Mouse (Mus musculus) small intestine, adult 2 months (tissue): ENCODE measurements around the gene Runx3. TPM values are rescaled to one million over a fixed set of nuclear protein-coding genes. Genes with fewer than 3 reads are reported as not detected.

Experiments
- H3K27ac ChIP-seq: fragments of 200-500 bp; 2 replicates; pipeline ENCODE4 v1.5.1; 2012; ENCODE audit warnings: low read depth, low read length, control low read depth, inconsistent platforms; ENCODE audit not compliant: insufficient read depth
- H3K27me3 ChIP-seq: fragments of 200-500 bp; 2 replicates; pipeline ENCODE4 v1.6.1; 2012; ENCODE audit warnings: mild to moderate bottlenecking, moderate library complexity, low read length, inconsistent platforms; ENCODE audit not compliant: control insufficient read depth, insufficient read depth
- H3K36me3 ChIP-seq: fragments of 200-500 bp; 2 replicates; pipeline ENCODE4 v1.6.1; 2012; ENCODE audit warnings: mild to moderate bottlenecking, low read length, control low read depth, inconsistent platforms; ENCODE audit not compliant: control insufficient read depth, insufficient read depth
- H3K4me1 ChIP-seq: fragments of 200-500 bp; 2 replicates; pipeline ENCODE4 v1.6.1; 2012; ENCODE audit warnings: low read length, inconsistent platforms, mixed read lengths; ENCODE audit not compliant: control insufficient read depth, insufficient read depth, insufficient read length
- H3K4me3 ChIP-seq: fragments of 200-500 bp; 2 replicates; pipeline ENCODE4 v1.5.1; 2012; ENCODE audit warnings: low read depth, mild to moderate bottlenecking, control low read depth, inconsistent platforms, low read length, moderate library complexity
- CTCF ChIP-seq: fragments of 200-500 bp; IDR thresholded peaks from 2 replicates; pipeline ENCODE4 v1.5.1; 2012; ENCODE audit warnings: low read depth, mild to moderate bottlenecking, control low read depth, inconsistent platforms, low read length, moderate library complexity, mixed read lengths; ENCODE audit not compliant: insufficient replicate concordance, insufficient read length; ENCODE audit errors: extremely low read depth
- POLR2A ChIP-seq: fragments of 200-500 bp; IDR thresholded peaks from 2 replicates; pipeline ENCODE4 v1.6.1; 2012; ENCODE audit warnings: low read depth, mild to moderate bottlenecking, control low read depth, inconsistent platforms, low read length, moderate library complexity
- WGBS: fragments of 180-500 bp; shearing (Covaris S2); methylation state at CpG from one replicate; pipeline ENCODE4 v1.1.7; 2018; 5-methylcytosine and 5-hydroxymethylcytosine counted together
- polyA plus RNA-seq: library from polyadenylated mRNA; depleted of rRNA; stranded (reverse); fragments of >200 nt; gene quantifications from 2 replicates; pipeline ENCODE4 v1.2.3, GENCODE M21; 2012

The Runx3 gene
- polyA plus RNA-seq, 1 experiment = 23.7 TPM

DNA sequence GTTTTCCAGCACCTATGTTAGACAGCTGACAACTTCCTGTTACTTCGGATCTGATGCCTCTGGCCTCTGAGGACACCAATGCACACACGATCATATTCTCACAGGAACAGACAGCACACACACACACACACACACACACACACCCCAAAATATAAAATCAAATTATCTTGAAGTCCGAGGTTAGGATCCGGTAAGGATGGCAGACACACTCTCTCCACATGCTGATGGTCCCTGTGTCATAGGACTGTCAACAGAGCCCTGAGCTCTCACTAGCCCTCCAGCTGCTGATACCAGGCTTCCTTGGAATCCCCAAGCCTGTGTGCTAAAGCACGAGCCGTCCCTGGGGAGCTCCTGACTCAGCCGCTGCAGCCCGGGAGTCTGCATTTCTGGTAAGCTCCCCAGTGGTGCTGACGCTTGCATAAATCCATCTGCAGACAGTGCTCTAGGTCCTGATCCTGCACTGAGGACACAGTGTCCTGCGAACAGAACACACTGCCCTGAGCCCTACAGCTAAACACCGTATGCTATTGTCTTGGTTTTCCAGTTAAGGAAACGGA lies 69.1 kb downstream of the Runx3 start:
- no peaks in the 10 kb centered on the region for H3K4me1 ChIP-seq
- no peak for TF ChIP-seq CTCF
- no peak for TF ChIP-seq POLR2A

DNA sequence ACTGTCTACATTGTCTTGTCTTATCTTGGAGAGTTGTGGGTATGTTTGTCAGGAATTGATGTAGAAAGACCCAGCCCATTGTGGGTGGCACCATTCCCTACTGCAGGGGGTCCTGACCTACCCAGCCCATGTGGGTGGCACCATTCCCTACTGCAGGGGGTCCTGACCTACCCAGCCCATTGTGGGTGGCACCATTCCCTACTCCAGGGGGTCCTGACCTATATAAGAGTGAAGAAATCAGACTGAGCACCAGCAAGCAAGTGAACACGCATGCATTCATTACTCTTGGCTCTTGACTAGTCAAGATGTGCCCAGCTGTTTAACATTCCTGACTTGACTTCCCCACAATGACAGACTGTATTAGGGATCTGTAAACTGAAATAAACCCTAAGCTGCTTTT lies 69.9 kb downstream of the Runx3 start:
- WGBS = 89% methylated on average over 1 of the region's 1 CpGs
- TF ChIP-seq POLR2A (no peak), CTCF (no peak)
- H3K4me1 ChIP-seq = no peaks in the 10 kb centered on the region
- 0 out of 2 replicates have a peak, but pooled peaks cover 4% of the 10 kb centered on the region for H3K27me3 ChIP-seq
- no peak overlapping the region for H3K27ac ChIP-seq
- H3K4me3 ChIP-seq = no peak overlapping the region
- H3K36me3 ChIP-seq = no peaks in the 10 kb centered on the region

More for the DNA sequence above, 69.1 kb downstream of the Runx3 start:
- H3K27ac ChIP-seq = no peak overlapping the region
- 0 out of 2 replicates have a peak, but pooled peaks cover 2% of the 10 kb centered on the region for H3K27me3 ChIP-seq
- H3K36me3 ChIP-seq = no peaks in the 10 kb centered on the region
- no peak overlapping the region for H3K4me3 ChIP-seq
- WGBS = 74% methylated on average over 12 of the region's 12 CpGs

DNA sequence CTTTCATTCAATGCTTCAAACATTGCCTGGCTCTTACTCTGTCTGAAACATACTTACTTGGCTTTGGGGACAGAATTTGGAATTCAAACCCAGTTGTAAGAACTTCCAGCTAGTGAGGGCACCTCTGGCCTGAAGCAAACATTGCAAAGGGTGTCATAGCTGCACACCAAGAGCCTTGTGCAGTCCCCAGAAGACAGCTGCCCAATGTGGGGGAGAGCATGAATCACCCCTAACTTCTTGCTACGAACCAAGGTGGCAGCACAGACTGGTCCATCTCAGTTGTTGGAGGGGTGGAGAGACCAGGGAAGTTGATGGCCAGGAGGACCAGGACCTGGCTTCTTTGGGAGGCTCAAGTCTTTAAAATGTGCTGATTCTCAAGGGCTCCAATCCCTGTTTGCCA lies 70.7 kb downstream of the Runx3 start:
- Histone ChIP-seq H3K27ac (no peak overlapping the region), H3K36me3 (no peaks in the 10 kb centered on the region), H3K27me3 (peaks cover 4% of the 10 kb centered on the region; the same call in 1 of the 2 replicates), H3K4me1 (no peaks in the 10 kb centered on the region), H3K4me3 (no peak overlapping the region)
- 57% methylated on average over 1 of the region's 1 CpGs for WGBS
- TF ChIP-seq POLR2A (no peak), CTCF (no peak)

DNA sequence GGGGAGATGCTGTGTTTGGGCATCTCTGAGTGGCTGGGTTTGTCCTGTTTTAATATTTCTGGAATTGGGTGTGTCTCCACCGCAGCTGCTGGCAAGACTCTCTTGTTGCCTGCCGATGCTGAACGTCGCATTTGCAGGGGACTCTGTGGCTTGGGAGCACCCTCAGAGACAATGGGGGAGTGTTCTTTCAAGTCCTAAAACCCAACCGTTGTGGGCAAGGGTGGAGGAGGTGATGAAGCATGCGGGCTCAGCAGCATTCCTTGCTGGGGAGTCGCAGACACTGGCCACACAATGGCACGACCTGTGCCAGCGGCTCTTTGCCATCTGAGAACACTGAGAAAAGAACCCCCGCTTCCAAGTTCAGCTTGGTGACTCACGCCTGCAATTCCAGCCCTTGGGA lies 71.2 kb downstream of the Runx3 start:
- H3K27me3 ChIP-seq = peaks cover 4% of the 10 kb centered on the region; the same call in 1 of the 2 replicates
- H3K4me3 ChIP-seq = no peak overlapping the region
- TF ChIP-seq CTCF (no peak), POLR2A (no peak)
- H3K4me1 ChIP-seq = no peaks in the 10 kb centered on the region
- H3K27ac ChIP-seq = no peak overlapping the region
- H3K36me3 ChIP-seq = no peaks in the 10 kb centered on the region
- 69% methylated on average over 11 of the region's 11 CpGs for WGBS

DNA sequence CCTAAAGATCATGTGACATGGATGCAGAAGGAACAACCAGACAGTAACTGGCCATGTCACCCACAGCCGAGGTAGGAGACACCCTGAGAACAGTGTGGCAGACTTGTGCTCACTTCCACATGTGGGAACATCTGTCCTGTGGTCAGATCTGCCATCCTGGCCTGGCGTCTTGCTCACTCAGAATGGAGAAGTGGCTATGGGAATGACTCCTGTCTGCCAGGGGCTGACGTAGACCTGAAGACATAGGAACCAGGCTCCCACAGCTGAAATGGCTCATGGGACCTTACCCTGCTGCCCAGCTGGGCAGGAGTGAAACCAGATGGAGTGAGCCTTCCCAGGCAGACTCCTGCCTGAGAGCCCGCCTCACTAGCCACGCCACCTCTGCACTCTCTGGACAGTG lies 72.4 kb downstream of the Runx3 start:
- no peak overlapping the region for H3K4me3 ChIP-seq
- no peaks in the 10 kb centered on the region for H3K36me3 ChIP-seq
- WGBS = 64% methylated on average over 5 of the region's 5 CpGs
- peaks cover 4% of the 10 kb centered on the region; the same call in 1 of the 2 replicates for H3K27me3 ChIP-seq
- TF ChIP-seq CTCF (no peak), POLR2A (no peak)
- H3K4me1 ChIP-seq = no peaks in the 10 kb centered on the region
- H3K27ac ChIP-seq = no peak overlapping the region

DNA sequence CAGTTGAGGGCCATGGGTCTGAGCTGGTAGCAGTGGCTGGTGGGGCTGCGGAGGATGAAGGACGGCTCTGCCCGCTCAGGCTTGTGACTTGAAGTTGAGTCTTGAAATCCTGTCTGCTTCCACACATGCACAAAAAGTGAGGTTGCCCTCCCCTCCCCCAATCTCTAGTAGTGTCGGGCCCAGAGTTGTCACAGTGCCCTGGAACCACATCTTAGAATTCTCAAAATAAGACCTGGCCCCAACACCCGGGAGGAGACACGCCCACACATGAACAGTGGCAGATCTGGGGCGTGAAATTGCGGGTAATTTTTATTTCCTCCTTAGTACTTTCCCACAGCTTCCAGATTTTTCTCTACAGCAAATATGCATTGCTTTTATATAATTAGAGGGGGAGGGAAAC lies 77.4 kb downstream of the Runx3 start:
- TF ChIP-seq POLR2A = no peak
- TF ChIP-seq CTCF = no peak
- Histone ChIP-seq H3K36me3 (no peaks in the 10 kb centered on the region), H3K4me1 (no peaks in the 10 kb centered on the region), H3K27me3 (peaks cover 4% of the 10 kb centered on the region; the same call in 1 of the 2 replicates), H3K4me3 (no peak overlapping the region), H3K27ac (no peak overlapping the region)
- 50% methylated on average over 8 of the region's 8 CpGs for WGBS

DNA sequence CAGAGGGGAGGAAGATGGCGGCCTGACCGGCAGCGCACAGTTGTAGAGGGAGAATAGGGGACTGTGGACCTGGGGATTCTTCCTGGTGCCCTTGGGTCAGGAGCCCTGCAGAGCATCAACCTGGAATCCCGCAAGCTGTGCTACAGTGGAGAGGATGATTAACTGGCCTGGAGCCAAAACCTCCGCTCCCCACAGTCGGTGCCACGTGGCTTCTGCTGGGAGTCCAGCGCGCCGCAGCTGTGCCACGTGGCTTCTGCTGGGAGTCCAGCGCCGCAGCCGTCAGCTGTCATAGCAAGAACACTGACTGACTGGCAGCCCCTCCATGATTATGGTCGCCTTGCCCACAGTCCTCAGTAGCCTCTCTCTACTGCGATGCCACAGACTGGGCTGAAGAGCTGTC lies 81.3 kb downstream of the Runx3 start:
- Histone ChIP-seq H3K4me1 (peaks cover 8% of the 10 kb centered on the region), H3K27me3 (no peaks in the 10 kb centered on the region), H3K4me3 (no peak overlapping the region), H3K36me3 (no peaks in the 10 kb centered on the region), H3K27ac (no peak overlapping the region)
- 56% methylated on average over 16 of the region's 16 CpGs for WGBS
- TF ChIP-seq POLR2A = no peak
- no peak for TF ChIP-seq CTCF

DNA sequence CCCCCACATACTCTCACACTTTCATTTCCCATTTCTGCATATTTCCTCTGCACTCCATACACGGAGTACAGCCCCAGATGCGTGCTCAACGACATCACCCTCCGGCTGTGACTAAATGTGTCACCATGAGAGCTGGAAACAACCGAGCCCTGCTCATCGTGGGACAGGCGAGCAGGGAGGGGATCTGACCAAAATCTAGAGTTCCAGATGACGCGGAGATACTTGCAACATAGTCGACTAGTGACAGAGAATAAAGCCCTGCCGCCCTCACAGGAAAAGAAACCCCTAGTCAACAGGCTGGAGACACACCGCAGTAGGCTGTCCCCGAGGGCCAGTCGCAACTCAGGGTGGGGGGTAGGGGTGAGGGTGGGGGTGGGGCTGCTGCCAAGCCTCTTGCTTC lies 82.8 kb downstream of the Runx3 start:
- Histone ChIP-seq H3K4me3 (peak overlapping the region; percentile 64), H3K36me3 (no peaks in the 10 kb centered on the region), H3K27ac (peak overlapping the region; percentile 66; the same call in 1 of the 2 replicates), H3K27me3 (no peaks in the 10 kb centered on the region), H3K4me1 (peaks cover 8% of the 10 kb centered on the region)
- 1% methylated on average over 14 of the region's 14 CpGs for WGBS
- no peak for TF ChIP-seq CTCF
- no peak for TF ChIP-seq POLR2A
